Mouse (Mus musculus) megakaryocyte, adult 5-6 weeks (primary cell): ENCODE data around the gene Ccdc159. TPM values are rescaled to one million over a fixed set of nuclear protein-coding genes. Genes with fewer than 3 reads are reported as not detected.

Experiments
- ATAC-seq: 2 replicates; pipeline ENCODE4 v1.8.0; 2016; ENCODE audit warnings: mild to moderate bottlenecking, inconsistent platforms; ENCODE audit not compliant: poor library complexity, severe bottlenecking
- total RNA-seq, 2 experiments: library from RNA; stranded (forward) in 1 of 2; stranded (reverse) in 1 of 2; fragments of 153-499, 151-499 nt in 1 of 2; fragments of 221-1000, 200-1000 nt in 1 of 2; gene quantifications; 2 replicates each; pipeline versions ENCODE4 v1.2.3 to v1.2.4; 2015 to 2017

The Ccdc159 gene
- total RNA-seq (2015) = 0.22 and 1.0 TPM in 2 replicates
- 0.53 TPM in 1 of 2 replicates, not detected in the other for total RNA-seq (2017)

- ATAC-seq = peak; percentile 75
These were observed at the start of gene Ccdc159, which contains the start of gene Tmem205 for GRCm38 (mm10) chr9:21927208-21927753. Gene Ccdc159 (plus strand): TSS chr9:21927471. Gene Tmem205 (minus strand): TSS chr9:21927556.

- ATAC-seq = peak; percentile 70
These were observed 38.0 kb upstream of the Ccdc159 start for GRCm38 (mm10) chr9:21889229-21889628.

DNA sequence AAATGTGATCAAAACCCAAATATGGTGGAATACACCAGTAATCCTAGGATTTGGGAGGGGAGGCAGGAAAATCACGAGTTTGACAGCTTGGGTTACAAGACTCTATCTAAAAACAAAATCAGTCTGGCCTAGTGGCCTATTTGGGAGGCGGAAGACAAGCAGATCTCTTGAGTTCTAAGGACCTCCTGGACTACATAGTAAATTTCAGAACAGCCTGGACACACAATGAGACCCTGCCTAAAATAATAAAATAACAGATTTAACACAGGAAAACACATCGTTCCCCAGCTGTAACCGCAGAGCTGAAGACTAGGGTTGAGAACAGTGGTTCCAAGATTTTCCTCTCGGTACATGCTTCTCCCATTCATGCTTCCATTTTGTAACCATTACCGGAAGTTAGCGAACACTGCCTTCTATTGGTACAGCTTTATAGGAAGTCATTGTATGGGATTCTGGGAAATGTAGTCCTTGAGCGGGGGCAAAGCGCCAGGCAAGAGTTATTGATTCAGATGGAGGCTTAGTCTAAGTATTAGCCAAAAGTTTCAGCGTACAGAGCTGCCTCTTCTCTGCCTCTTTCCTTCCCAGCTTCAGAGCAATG, 25.9 kb upstream of the Ccdc159 start:
- ATAC-seq = peak; percentile 97

- ATAC-seq = no peak
These were observed 23.2 kb upstream of the Ccdc159 start for GRCm38 (mm10) chr9:21904031-21904430.

GRCm38 (mm10) chr9:21908216-21908615, 19.1 kb upstream of the Ccdc159 start:
- ATAC-seq = 0 out of 2 replicates have a peak, but pooled peaks have one; percentile 16

- ATAC-seq = peak; percentile 95
These were observed 17.6 kb upstream of the Ccdc159 start for GRCm38 (mm10) chr9:21909474-21910223.

GRCm38 (mm10) chr9:21916851-21917492, 10.3 kb upstream of the Ccdc159 start:
- no peak for ATAC-seq

DNA sequence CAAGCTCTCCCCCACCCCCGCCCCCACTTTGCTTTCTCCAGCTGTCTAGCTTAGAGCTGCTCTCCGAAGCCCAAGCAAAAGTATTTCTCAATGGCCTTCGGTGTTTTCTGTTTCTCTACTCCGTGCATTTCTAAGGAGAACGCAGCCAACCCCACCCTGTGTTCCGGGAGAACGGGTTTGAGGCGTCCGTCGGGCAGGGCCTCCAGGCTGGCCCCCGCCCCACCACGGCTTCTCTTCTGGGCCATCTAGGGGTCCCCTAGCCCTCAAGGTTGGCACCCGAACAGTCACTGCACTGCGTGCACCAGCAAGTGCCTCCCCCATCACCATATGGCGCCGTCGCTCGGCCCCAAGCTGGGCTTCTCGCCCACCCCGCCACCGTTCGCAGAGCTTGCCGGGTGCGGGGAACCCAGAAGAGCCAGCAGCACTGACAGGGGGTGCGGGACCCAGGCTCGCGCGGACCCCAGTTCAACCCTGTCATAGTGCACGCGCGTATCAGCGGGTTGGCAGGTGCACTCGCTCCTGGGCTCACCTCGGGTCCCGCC, 9.7 kb upstream of the Ccdc159 start:
- 0 out of 2 replicates have a peak, but pooled peaks have one; percentile 7 for ATAC-seq

GRCm38 (mm10) chr9:21918035-21918592, 9.2 kb upstream of the Ccdc159 start, which contains the start of gene Rab3d:
Gene Rab3d (minus strand): TSS chr9:21918192.
- ATAC-seq = peak; percentile 97

- ATAC-seq = no peak
These were observed 8.4 kb upstream of the Ccdc159 start for GRCm38 (mm10) chr9:21918692-21919384.

DNA sequence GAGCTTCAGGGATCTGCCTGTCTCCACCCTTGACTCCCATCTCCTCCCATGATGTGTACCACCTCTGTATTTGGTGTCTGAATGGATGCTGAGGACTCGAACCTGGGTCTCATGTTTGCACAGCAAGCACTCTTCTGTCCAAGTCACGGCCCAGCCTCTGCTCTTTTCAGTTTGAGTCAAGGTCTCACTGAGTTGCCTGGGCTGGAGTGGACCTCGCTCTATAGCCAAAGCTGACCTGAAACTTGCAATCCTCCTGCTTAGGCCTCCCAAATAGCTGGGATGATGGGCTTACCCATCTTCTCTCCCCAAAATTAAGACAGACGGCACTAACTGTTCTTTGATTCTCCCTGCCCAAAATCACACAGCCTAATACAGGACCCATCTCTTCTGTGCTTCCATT, 4.2 kb upstream of the Ccdc159 start:
- no peak for ATAC-seq

- no peak for ATAC-seq
These were observed 3.7 kb upstream of the Ccdc159 start for GRCm38 (mm10) chr9:21923490-21924098.

DNA sequence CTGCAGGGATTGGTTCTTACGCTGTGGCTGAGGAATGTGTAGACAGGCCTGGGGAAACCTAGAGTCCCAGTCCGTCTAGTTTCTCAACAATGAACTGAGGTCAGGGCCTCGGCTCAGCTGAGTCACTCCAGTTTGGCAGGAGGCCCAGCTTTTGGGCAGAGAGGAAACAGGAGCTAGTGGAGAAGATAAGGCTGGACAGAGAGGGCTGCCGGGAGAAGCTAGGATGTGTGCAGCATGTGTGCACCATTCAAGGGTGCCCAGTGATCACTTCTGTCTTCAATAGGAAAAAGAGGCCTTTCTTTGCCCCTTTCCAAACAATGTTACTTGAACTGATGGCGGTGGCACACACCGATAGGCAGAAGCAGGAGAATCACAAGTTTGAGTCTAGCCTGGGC, 3.2 kb upstream of the Ccdc159 start:
- peak; percentile 78 for ATAC-seq

- no peak for ATAC-seq
These were observed 2.2 kb upstream of the Ccdc159 start for GRCm38 (mm10) chr9:21925034-21925433.

DNA sequence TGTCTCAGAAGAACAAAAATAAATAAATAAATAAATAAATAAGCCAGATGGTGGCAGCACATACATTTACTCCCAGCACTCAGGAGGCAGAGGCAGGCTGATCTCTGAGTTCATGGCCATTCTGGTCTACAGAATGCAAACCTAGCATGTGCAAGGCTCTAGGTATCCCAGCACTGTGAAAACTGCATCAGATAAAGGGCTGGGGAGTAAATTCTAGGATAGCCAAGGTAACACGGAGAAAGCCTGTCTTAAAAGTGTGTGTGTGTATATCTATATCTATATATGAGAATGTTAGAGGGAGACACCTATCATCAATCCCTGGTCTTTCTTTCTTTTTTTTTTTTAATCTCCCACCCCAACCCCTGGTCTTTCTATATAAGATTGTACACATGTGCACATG, 1.8 kb upstream of the Ccdc159 start:
- ATAC-seq = no peak

GRCm38 (mm10) chr9:21926155-21926554, 1.1 kb upstream of the Ccdc159 start:
- no peak for ATAC-seq

DNA sequence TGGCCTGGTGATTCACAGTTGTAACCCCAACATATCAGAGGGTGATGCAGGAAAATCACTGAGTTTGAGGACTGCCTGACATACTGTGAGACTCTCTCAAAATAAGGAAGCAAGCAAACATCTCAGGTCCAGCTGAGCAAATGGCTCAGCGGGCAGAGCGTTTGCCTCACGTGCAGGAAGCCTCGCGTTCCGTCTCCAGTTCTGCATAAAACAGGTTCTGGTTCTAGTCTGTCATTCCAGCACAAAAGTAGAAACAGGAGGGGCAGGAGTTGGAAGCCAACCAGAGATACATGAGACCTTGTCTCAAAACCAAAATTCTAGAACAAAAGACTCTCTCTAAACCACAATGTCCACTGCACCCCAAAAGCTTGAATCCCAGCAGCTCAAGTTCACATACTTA, 487 bp upstream of the Ccdc159 start:
- ATAC-seq = peak; percentile 34

GRCm38 (mm10) chr9:21929208-21929607, 1.9 kb downstream of the Ccdc159 start:
- ATAC-seq = no peak

DNA sequence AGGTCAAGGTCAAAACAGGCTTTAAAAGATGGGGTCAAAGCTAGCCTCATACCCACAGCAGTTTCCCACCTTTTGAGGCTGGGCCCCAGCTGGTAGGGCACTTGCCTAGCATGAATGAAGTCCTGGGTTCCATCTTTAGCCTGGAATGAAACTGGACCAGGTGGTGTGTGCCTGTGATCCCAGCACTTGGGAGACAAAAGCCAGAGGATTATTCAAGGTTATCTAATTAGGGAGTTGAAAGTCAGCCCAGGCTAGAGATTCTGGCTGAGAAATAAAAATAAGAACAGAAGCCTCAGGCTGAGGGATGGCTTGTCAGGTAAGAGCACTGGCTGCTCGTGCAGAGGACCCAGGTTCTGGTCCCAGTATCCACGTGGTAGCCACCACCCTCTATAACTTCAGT, 4.7 kb downstream of the Ccdc159 start:
- ATAC-seq = no peak
